Mouse (Mus musculus): Measurements from ENCODE around the gene Men1.

- TF ChIP-seq POLR2A (IDR thresholded peaks at IDR 0.05; ENCODE audit: extremely low read depth, insufficient read depth, low read length) (no peak), CTCF (IDR thresholded peaks at IDR 0.05; ENCODE audit: extremely low read depth, insufficient read depth, low read length) (no peak)
Measured at GRCm38 (mm10) chr19:6338716-6339115, 3.9 kb downstream of the Men1 start.

Data from cortical plate, adult 2 months (tissue).